Mouse (Mus musculus) activated CD4-positive, CD25-positive, alpha-beta regulatory T cell (primary cell): Measurements from ENCODE around the gene Xdh. TPM values are rescaled to one million over a fixed set of nuclear protein-coding genes. Genes with fewer than 3 reads are reported as not detected.

Experiments used
- polyA plus RNA-seq, 2 experiments: library from polyadenylated mRNA; unstranded; fragments of 100-300 nt; shearing (Covaris generic); gene quantifications; one replicate each; pipeline ENCODE4 v1.2.1; 2017

Gene Xdh
- polyA plus RNA-seq: 10 to 100 TPM; 12.1 to 26.4 TPM

GRCm38 (mm10) chr17:73950062-73950735 is at the start of gene Xdh:
TSS of gene Xdh (minus strand) at chr17:73950196.

Other genes starting within 250 kb of the Xdh start
- gene Galnt14, start 239.7 kb downstream of the Xdh start, polyA plus RNA-seq: under 1 TPM; 0.37 to 0.51 TPM
- gene Ehd3, start 146.1 kb downstream of the Xdh start, polyA plus RNA-seq: 10 to 100 TPM; 25.0 to 77.3 TPM
- gene Srd5a2, start 97.7 kb upstream of the Xdh start, polyA plus RNA-seq: not detected